Mouse (Mus musculus) embryo, embryonic 11.5 days (tissue): ENCODE results near the gene Olfr220.

ENCODE experiments used
- DNase-seq: peaks from one replicate; pipeline ENCODE4 v3.0.0-alpha.2; 2012; ENCODE audit warnings: low read depth, low spot score

Olfr220 gene

GRCm38 (mm10) chr1:174441782-174442181 lies at the start of gene Olfr220:
TSS of gene Olfr220 (plus strand) at chr1:174442082.
- no peak for DNase-seq

GRCm38 (mm10) chr1:174422959-174423358 lies 18.9 kb upstream of the Olfr220 start:
- DNase-seq, result no peak

GRCm38 (mm10) chr1:174423764-174424163 lies 18.1 kb upstream of the Olfr220 start, which contains the start of gene Olfr414:
TSS of gene Olfr414 (plus strand) at chr1:174424064.
- no peak for DNase-seq

GRCm38 (mm10) chr1:174426180-174426986 lies 15.5 kb upstream of the Olfr220 start:
- no peak for DNase-seq

- DNase-seq, result no peak
These were observed 14.5 kb upstream of the Olfr220 start for GRCm38 (mm10) chr1:174427402-174427801.

GRCm38 (mm10) chr1:174428407-174428806 lies 13.5 kb upstream of the Olfr220 start:
- no peak for DNase-seq

GRCm38 (mm10) chr1:174434121-174434520 lies 7.8 kb upstream of the Olfr220 start:
- DNase-seq, result no peak

GRCm38 (mm10) chr1:174455100-174455499 lies 13.2 kb downstream of the Olfr220 start:
- DNase-seq, result no peak

GRCm38 (mm10) chr1:174465385-174465784 lies 23.5 kb downstream of the Olfr220 start:
- DNase-seq, result no peak

GRCm38 (mm10) chr1:174466240-174466639 lies 24.4 kb downstream of the Olfr220 start:
- DNase-seq, result peak; percentile 7

- peak; percentile 34 for DNase-seq
These were observed 27.9 kb downstream of the Olfr220 start for GRCm38 (mm10) chr1:174469736-174470135.

GRCm38 (mm10) chr1:174482567-174482966 lies 40.7 kb downstream of the Olfr220 start:
- no peak for DNase-seq

GRCm38 (mm10) chr1:174500064-174500463 lies 58.2 kb downstream of the Olfr220 start:
- DNase-seq, result no peak
